Mouse (Mus musculus) liver, adult 2 months (tissue): ENCODE measurements around the gene Pphln1.

Experiments
- CTCF ChIP-seq: fragments of 200-500 bp; IDR thresholded peaks from 2 replicates; pipeline ENCODE4 v1.5.1; 2011; ENCODE audit warnings: low read depth, low read length, control low read depth
- POLR2A ChIP-seq: fragments of 200-500 bp; IDR thresholded peaks from 2 replicates; pipeline ENCODE4 v1.6.1; 2011; ENCODE audit warnings: low read length, control low read depth; ENCODE audit not compliant: insufficient read depth; ENCODE audit errors: extremely low read depth

GRCm38 (mm10) chr15:93529831-93530702 is 131.9 kb downstream of the Pphln1 start:
- TF ChIP-seq CTCF (no peak), POLR2A (no peak)
